Mouse (Mus musculus) neural tube, embryonic 14.5 days (tissue): ENCODE data around the gene Cabp1. TPM values are rescaled to one million over a fixed set of nuclear protein-coding genes. Genes with fewer than 3 reads are reported as not detected.

Experiments used
- ATAC-seq: fragments of 200-750 bp; cut with Nextera tagmentation; 2 replicates; pipeline ENCODE4 v1.8.0; 2017; ENCODE audit warnings: low read depth, mild to moderate bottlenecking, moderate TSS enrichment, moderate library complexity
- H3K27ac ChIP-seq: fragments of 300-500 bp; sonication (generic); 2 replicates; pipeline ENCODE4 v1.5.1; 2014; ENCODE audit warnings: low read depth, mild to moderate bottlenecking, control low read depth, low read length, moderate library complexity, mixed read lengths
- H3K27me3 ChIP-seq: fragments of 300-500 bp; sonication (generic); 2 replicates; pipeline ENCODE4 v1.6.1; 2014; ENCODE audit warnings: low read length; ENCODE audit not compliant: control insufficient read depth, insufficient read depth
- H3K36me3 ChIP-seq: fragments of 300-500 bp; sonication (generic); 2 replicates; pipeline ENCODE4 v1.6.1; 2014; ENCODE audit warnings: low read length, mixed read lengths; ENCODE audit not compliant: control insufficient read depth, insufficient read depth
- H3K4me1 ChIP-seq: fragments of 300-500 bp; sonication (generic); 2 replicates; pipeline ENCODE4 v1.6.1; 2014; ENCODE audit warnings: low read length; ENCODE audit not compliant: control insufficient read depth, insufficient read depth
- H3K4me2 ChIP-seq: fragments of 300-500 bp; sonication (generic); 2 replicates; pipeline ENCODE4 v1.6.1; 2014; ENCODE audit warnings: mild to moderate bottlenecking, low read depth, low read length, control low read depth
- H3K4me3 ChIP-seq: fragments of 300-500 bp; sonication (generic); 2 replicates; pipeline ENCODE4 v1.5.1; 2014; ENCODE audit warnings: low read depth, low read length, control low read depth, mixed read lengths
- H3K9ac ChIP-seq: fragments of 300-500 bp; sonication (generic); replicated peaks from 2 replicates; pipeline ENCODE4 v1.6.1; 2014; ENCODE audit warnings: low read depth, mild to moderate bottlenecking, control low read depth, low read length, mixed read lengths
- H3K9me3 ChIP-seq: fragments of 300-500 bp; sonication (generic); 2 replicates; pipeline ENCODE4 v1.6.1; 2016; ENCODE audit warnings: low read length; ENCODE audit not compliant: control insufficient read depth
- WGBS: fragments of 180-500 bp; shearing (Covaris S2); extraction: QIAGEN DNeasy Blood & Tissue Kit; methylation state at CpG from one replicate; pipeline ENCODE4 v1.1.7; 2014; 5-methylcytosine and 5-hydroxymethylcytosine counted together
- polyA plus RNA-seq: library from polyadenylated mRNA; unstranded; fragments of >200 nt; fragmentation: Nextera tagmentation; extraction: Ambion mirVana; gene quantifications from 2 replicates; pipeline ENCODE4 v1.2.1, GENCODE M21; 2014

The Cabp1 gene
- polyA plus RNA-seq, 1 experiment from 2014 or later = 28.1 TPM

- no peak for ATAC-seq
- 6% methylated on average over 12 of the region's 12 CpGs for WGBS
- no peaks in the 10 kb centered on the region for H3K27me3 ChIP-seq
- H3K4me1 ChIP-seq = peaks cover 19% of the 10 kb centered on the region
- peak overlapping the region; percentile 63 for H3K4me3 ChIP-seq
- H3K9ac ChIP-seq = peak overlapping the region; percentile 86; the same call in 1 of the 2 replicates
- H3K9me3 ChIP-seq = no peaks in the 10 kb centered on the region
- peak overlapping the region; percentile 99 for H3K4me2 ChIP-seq
- no peaks in the 10 kb centered on the region for H3K36me3 ChIP-seq
- H3K27ac ChIP-seq = peak overlapping the region; percentile 74; the same call in 1 of the 2 replicates
These were observed 543 bp upstream of the Cabp1 start for GRCm38 (mm10) chr5:115194626-115195221.

- Histone ChIP-seq H3K4me2 (peak overlapping the region; percentile 99), H3K4me1 (peaks cover 19% of the 10 kb centered on the region), H3K36me3 (no peaks in the 10 kb centered on the region), H3K4me3 (peak overlapping the region; percentile 63), H3K27ac (peak overlapping the region; percentile 74), H3K9ac (peak overlapping the region; percentile 86), H3K27me3 (no peaks in the 10 kb centered on the region), H3K9me3 (no peaks in the 10 kb centered on the region)
- ATAC-seq = peak; percentile 38
- 0% methylated on average over 34 of the region's 34 CpGs for WGBS
These were observed 955 bp downstream of the Cabp1 start for GRCm38 (mm10) chr5:115193226-115193625.

GRCm38 (mm10) chr5:115192828-115193195 lies 1.4 kb downstream of the Cabp1 start:
- no peak for ATAC-seq
- no peak overlapping the region; the same call in 1 of the 2 replicates for H3K27ac ChIP-seq

GRCm38 (mm10) chr5:115191880-115192827 lies 2.0 kb downstream of the Cabp1 start:
- peak overlapping the region; percentile 24; the same call in 1 of the 2 replicates for H3K27ac ChIP-seq
- no peak for ATAC-seq
- H3K9ac ChIP-seq = peak overlapping the region; percentile 86
- H3K36me3 ChIP-seq = no peaks in the 10 kb centered on the region
- H3K4me1 ChIP-seq = peaks cover 19% of the 10 kb centered on the region
- peak overlapping the region; percentile 99 for H3K4me2 ChIP-seq
- peak overlapping the region; percentile 63 for H3K4me3 ChIP-seq
- WGBS = 5% methylated on average over 29 of the region's 29 CpGs
- no peaks in the 10 kb centered on the region for H3K9me3 ChIP-seq
- H3K27me3 ChIP-seq = no peaks in the 10 kb centered on the region

More at GRCm38 (mm10) chr5:115192828-115193195, 1.4 kb downstream of the Cabp1 start:
- Histone ChIP-seq H3K4me2 (peak overlapping the region; percentile 99), H3K9ac (peak overlapping the region; percentile 86), H3K27me3 (no peaks in the 10 kb centered on the region), H3K4me1 (peaks cover 19% of the 10 kb centered on the region), H3K9me3 (no peaks in the 10 kb centered on the region), H3K36me3 (no peaks in the 10 kb centered on the region), H3K4me3 (peak overlapping the region; percentile 63)
- 7% methylated on average over 7 of the region's 7 CpGs for WGBS

- Histone ChIP-seq H3K4me1 (peaks cover 28% of the 10 kb centered on the region), H3K27me3 (no peaks in the 10 kb centered on the region), H3K27ac (no peak overlapping the region), H3K9ac (no peak overlapping the region), H3K36me3 (no peaks in the 10 kb centered on the region), H3K4me3 (no peak overlapping the region), H3K4me2 (0 out of 2 replicates have a peak overlapping the region, but pooled peaks have one; percentile 8), H3K9me3 (no peaks in the 10 kb centered on the region)
- WGBS = 75% methylated on average over 12 of the region's 12 CpGs
- no peak for ATAC-seq
These were observed 4.1 kb downstream of the Cabp1 start for GRCm38 (mm10) chr5:115190081-115190480.

GRCm38 (mm10) chr5:115188824-115189223 lies 5.4 kb downstream of the Cabp1 start:
- 51% methylated on average over 5 of the region's 5 CpGs for WGBS

GRCm38 (mm10) chr5:115187188-115188131 lies 6.7 kb downstream of the Cabp1 start:
- Histone ChIP-seq H3K27me3 (no peaks in the 10 kb centered on the region), H3K4me1 (peaks cover 25% of the 10 kb centered on the region), H3K27ac (peak overlapping the region; percentile 65), H3K4me3 (no peak overlapping the region), H3K36me3 (no peaks in the 10 kb centered on the region), H3K9ac (no peak overlapping the region), H3K9me3 (no peaks in the 10 kb centered on the region), H3K4me2 (peak overlapping the region; percentile 32)
- 12% methylated on average over 26 of the region's 26 CpGs for WGBS
- peak; percentile 78 for ATAC-seq

More at GRCm38 (mm10) chr5:115188824-115189223, 5.4 kb downstream of the Cabp1 start:
- H3K9ac ChIP-seq = no peak overlapping the region
- H3K27ac ChIP-seq = no peak overlapping the region
- no peaks in the 10 kb centered on the region for H3K36me3 ChIP-seq
- peaks cover 33% of the 10 kb centered on the region for H3K4me1 ChIP-seq
- H3K4me2 ChIP-seq = no peak overlapping the region
- no peaks in the 10 kb centered on the region for H3K9me3 ChIP-seq
- no peak for ATAC-seq
- no peaks in the 10 kb centered on the region for H3K27me3 ChIP-seq
- no peak overlapping the region for H3K4me3 ChIP-seq

- H3K9me3 ChIP-seq = no peaks in the 10 kb centered on the region
- no peaks in the 10 kb centered on the region for H3K27me3 ChIP-seq
- H3K4me1 ChIP-seq = peaks cover 18% of the 10 kb centered on the region
- H3K27ac ChIP-seq = peak overlapping the region; percentile 60; the same call in 1 of the 2 replicates
- H3K4me2 ChIP-seq = peak overlapping the region; percentile 32
- WGBS = 30% methylated on average over 17 of the region's 17 CpGs
- no peak overlapping the region for H3K4me3 ChIP-seq
- H3K36me3 ChIP-seq = no peaks in the 10 kb centered on the region
- ATAC-seq = peak; percentile 58
- no peak overlapping the region for H3K9ac ChIP-seq
These were observed 7.7 kb downstream of the Cabp1 start for GRCm38 (mm10) chr5:115186371-115187073.
